Mouse (Mus musculus) bone marrow macrophage, adult 2 months (primary cell): ENCODE measurements around the gene Farp1.

Experiments
- CTCF ChIP-seq: IDR thresholded peaks from 2 replicates; pipeline ENCODE4 v1.5.1; 2012; ENCODE audit warnings: low read depth, mild to moderate bottlenecking, low read length, moderate library complexity
- POLR2A ChIP-seq: IDR thresholded peaks from 2 replicates; pipeline ENCODE4 v1.6.1; 2012; ENCODE audit warnings: mild to moderate bottlenecking, low read depth, low read length, borderline replicate concordance

GRCm38 (mm10) chr14:121083352-121083751, 48.4 kb downstream of the Farp1 start:
- TF ChIP-seq CTCF (no peak), POLR2A (no peak)
